Mouse (Mus musculus): ENCODE results near the gene Phactr1.

Gene Phactr1

DNA sequence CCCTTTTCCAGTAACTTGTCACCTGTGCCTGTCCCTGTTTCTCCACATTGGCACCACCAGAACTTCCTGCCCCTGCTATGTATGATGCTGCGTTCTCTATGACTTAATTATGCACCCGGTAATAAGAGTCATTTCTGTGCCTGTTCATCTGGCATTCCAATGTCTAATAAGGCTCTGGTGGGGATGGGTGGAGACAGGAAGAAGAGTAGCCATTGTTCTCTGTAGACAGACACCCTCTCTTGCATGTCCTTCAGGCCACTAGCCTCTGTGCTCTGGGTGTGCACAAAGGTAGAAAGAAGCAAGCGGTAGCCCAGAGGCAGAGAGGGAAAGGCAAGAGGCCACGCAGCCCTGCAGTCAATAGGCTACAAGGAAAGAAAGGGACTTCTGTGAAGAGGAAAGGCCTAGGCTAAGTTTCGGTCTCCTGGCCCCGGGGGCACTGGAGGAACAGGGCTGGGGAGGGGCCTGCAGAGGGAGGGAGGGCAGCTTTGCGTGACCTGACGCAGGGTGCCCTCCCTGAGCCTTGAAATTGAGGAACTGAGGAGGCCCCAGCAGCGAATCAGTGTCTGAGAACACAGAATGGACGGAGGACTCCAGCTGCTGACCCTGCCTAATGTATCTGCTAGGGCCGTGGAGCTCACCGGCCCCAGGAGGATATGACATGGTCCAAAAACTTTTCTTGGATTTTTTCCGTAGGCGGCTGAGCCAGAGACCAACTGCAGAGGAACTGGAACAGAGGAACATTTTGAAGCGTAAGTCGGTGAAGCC lies 442.1 kb downstream of the Phactr1 start:
- peak; percentile 77 for DNase-seq (ENCODE audit: low read depth, low spot score)

DNA sequence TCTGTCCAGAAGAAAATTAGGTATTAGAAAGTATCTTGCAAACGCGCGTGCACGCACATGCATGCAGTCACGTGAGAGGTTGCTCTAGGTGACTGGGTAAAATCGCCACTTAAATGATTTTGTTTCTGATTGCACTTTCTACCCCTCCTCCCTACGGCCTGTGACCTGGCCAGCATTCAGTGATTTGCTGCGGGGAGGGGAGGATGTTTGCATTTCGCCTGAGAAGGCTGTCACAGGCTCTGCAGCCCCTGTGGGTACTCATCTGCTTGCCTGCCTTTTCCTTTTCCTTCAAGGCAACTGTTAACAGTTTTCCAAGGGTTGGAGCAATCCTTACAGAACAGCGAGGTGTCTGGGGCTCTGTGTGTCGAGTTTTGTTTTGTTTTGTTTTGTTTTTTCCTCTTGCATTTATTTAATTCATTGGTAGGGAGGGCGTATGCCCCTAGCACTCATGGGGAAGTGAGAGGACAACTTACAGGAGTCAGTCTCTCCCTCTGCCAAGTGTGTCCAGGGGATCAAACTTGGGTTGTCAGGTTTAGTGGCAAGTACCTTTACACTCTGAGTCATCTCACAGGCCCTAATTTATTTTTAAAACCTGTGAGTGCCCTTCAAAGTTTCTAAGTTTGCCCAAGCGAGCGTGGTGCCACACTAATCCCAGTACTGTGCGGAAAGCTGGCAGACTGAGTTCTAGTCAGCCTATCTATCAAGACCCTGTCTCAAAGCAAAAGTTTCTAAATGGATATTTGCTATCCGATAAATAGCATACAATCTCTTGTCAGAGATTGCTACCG lies 443.7 kb downstream of the Phactr1 start:
- no peak for DNase-seq (ENCODE audit: low read depth, low spot score)

DNA sequence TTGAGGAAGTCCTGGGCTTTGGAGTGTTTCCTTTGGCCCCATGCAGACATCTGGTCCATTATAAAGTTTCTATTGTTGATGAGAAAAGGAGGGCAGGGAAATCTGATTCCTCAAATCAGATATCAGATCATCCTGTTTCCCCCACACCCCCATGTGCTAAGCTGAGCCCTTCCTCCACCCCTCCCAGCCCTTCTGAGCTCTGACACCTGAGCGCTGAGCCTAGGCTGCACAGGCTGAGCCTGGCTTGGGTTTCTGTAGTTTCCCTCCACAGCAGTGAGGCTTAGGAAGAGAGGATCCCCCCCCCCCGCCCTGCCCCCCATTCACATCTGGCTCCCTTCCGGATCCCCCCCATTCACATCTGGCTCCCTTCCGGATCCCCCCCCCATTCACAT lies 444.3 kb downstream of the Phactr1 start:
- DNase-seq (ENCODE audit: low read depth, low spot score): no peak

DNA sequence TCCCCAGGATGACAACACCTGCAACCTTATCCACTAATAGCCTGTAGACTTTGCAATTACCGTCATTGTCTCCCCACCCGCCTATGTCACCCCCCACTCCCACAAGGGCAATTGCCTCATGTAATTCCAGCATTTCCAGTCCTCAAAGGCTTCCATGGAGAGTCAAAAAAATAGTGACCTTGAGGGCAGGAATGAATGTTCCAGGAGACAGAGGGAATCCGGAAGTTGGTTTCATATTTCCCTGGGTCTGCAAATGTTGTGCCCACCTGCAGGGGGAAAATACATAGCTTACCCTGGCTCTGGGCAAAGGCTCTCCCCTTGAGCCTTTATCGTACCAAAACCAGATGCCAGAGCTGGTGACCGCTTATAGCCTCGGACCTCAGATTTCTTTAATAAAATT lies 449.7 kb downstream of the Phactr1 start:
- no peak for DNase-seq (ENCODE audit: low read depth, low spot score)

DNA sequence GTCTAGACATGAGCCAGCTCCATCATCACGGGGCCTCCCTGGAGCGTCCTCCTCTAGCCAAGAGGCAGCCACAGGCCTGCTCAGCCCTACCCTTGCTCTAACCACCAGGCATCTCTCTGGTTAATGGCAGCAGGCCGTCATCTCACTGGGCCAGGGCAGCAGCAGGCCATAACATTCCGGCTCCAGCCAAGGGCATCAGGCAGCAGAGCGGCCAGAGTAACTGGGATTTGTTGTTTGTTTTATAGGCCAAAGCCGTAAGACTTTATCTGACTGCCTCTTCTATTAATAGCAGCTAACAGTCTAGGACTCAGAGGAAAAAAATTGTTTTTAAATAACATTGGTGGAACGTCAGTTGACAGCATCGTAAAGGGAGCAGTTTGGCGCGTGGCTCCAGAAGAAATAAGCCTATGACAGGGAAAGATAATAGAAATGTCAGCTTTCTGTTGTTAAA lies 451.3 kb downstream of the Phactr1 start:
- no peak for DNase-seq (ENCODE audit: low read depth, low spot score)

DNA sequence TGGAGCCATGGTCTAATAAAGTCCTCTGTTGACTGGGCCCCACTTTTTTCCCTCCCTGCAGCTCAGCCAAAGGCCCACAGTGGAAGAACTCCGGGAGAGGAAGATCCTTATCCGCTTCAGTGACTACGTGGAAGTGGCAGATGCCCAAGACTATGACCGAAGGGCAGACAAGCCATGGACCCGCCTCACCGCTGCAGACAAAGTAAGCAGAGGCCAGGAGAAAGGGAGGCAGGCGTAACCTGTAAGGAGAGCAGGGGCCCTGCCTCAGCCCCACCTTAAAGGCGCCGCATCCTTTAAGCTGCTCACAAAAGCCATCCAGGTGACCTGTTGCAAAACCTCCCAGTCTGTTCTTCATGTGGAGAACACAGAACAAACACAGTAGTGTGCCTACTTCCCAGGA lies 452.4 kb downstream of the Phactr1 start:
- no peak for DNase-seq (ENCODE audit: low read depth, low spot score)

DNA sequence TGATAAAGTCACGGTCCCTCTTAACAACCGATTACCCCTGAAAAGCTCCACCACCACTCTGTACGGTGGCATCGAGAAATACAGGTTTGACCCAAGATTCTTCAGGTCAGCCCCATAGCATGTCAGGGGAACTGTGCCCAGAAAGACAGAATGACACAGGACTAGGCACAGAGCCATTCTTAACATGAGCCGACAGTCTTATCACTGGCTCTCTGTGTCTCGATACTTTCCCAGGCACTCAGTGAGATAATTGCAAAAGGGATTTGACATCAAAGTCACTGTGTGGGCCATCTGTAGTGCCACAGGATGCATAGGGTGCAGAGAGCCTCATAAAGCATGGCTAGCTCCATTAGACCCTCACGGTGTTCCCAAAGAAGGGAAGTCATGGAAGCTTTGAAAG lies 453.0 kb downstream of the Phactr1 start:
- no peak for DNase-seq (ENCODE audit: low read depth, low spot score)

DNA sequence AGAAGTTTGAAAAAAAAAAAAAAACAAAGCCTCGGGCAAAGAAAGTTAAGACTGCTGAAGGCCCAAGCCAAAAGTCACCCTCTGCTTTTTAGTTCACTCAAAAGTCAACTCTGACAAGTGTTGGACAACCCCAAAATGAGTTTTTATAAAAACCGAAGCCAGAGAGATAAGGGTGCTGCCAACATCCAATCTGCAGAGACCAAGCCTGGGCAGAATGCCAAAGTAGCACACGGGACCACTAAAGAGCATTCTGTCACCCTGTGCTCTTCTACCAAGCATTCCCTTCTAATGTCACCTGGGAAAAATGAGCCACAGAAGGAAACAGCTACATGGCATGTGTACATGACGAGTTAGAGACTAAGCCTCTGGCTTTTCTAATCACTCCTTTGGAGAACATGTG lies 454.0 kb downstream of the Phactr1 start:
- no peak for DNase-seq (ENCODE audit: low read depth, low spot score)

DNA sequence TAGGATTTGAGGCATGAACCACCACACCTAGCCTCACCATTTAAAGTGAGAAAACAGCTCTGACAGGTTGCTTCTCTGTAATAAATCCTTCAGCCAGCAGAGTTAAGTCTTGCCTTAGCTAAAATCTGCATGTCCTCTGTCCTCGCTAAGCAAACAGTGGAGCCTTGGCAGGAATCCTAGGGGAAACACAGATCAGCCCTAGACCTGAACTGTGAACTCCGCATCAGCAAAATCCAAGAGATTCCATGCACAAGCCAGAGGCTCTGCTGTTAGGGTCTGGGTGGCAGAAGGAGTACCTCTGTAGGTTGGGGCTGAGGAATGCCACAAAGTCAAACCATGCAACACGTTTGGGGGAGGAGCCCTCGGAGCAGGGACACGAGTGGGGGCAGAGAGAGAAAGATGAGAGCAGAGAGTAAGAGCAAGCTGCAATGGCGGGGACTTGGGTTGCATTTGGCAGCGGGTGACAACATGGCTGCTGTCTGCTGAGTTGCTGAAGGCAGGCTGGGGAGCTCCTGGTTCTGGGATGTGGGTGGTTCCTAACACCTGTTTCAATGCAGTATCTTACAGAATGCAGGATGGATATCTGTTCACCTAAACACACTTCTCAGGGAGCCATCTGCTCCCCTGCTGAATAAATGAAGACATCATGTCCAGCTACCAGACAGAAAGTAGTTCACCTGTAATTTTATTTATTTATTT lies 464.4 kb downstream of the Phactr1 start:
- no peak for DNase-seq (ENCODE audit: low read depth, low spot score)

DNA sequence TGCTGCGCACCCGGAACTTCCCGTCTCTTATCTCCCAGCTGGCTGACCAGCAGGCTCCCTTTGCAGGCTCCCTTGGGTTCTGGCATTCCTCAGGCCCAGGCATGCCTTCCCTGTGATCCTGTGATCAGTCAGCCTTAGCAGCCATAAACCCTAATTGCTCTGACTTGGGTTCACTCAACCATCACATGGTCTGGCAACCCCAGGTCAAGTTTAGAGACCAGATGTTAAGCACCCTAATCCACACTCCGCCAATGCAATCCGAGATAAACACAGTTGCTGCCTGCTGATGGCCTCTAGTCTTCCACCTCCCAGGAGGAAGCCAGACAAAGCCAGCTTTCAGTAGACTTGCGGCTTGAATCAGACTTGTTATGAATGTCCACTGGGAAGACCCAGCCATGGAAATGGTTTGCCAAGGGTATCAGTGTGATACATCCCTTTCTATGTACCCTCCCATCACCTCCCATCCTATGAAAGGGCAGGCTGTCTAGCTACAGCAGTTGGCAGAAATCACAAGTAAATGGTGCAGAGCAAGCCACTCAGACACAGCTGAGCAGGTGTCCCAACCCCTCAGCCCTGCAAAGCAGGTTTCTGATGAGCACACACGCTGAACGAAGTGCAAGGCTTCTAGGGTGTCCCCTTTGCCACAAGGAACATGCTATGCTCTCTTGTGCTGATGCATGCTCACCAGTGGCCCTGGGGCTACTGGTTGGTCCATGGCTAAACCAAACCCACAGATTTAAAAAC lies 466.3 kb downstream of the Phactr1 start:
- no peak for DNase-seq (ENCODE audit: low read depth, low spot score)

DNA sequence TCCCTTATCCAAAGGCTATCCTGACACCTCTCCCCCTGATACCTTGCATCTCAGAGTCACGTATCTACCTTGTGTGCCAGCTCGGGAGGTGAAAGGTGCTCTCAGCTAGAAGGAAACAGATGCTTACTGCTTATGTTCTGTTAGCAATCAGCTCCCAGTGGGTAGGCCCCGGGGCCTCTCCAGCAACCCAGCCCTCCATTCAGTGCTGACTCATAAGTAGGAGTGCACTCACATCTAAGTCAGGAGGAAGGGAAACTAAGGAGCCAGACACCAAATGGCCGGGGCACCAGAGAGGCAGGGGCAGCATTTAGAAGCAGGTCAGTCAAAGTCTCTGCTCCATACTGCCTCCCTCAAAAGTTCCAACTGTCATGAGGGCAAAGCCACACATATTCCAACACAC lies 468.3 kb downstream of the Phactr1 start:
- DNase-seq (ENCODE audit: low read depth, low spot score): peak; percentile 42

DNA sequence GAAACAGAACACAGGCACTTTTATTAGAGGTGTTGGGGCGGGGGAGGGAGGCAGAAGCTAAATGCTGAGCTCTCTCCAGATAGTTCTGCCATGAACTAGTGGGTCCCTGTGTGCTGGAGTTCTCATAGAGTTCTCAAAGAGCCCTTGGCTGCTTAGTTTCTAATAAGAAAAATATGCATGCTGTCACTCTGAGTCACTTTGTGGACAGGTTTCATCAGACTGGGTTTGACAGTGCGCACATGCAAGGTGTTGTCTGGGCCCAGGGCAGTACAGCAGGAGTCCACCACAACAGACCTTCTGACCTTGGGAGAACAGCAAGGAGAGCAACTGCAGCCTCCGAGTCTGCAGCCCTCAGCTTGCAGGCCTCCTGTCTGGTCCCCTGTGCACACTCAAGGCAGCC lies 469.2 kb downstream of the Phactr1 start:
- DNase-seq (ENCODE audit: low read depth, low spot score): no peak

DNA sequence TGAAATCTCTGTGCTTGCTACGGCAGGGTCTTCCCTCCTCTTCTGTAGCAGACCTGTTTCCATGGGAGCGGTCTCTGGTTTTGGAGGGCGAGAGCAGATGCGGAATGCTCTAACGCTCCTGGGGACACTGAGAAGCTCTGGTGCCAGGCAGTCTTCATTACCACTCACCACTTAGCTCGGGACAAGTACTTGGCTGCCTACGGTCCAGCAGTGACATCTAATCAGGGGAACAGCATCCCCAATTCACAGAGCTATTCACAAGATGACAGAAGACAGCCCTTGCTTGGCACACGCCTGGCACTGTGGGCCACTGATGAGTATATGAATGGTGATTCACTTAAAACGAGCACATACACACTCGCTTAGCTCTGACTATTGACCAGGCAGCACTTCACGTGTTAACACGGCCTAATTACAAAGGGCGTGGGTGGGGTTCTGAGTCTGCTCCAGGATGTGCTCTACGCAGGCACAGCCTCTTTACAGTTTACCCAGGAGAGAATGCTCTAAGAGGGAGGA lies 471.6 kb downstream of the Phactr1 start:
- DNase-seq (ENCODE audit: low read depth, low spot score): no peak

DNA sequence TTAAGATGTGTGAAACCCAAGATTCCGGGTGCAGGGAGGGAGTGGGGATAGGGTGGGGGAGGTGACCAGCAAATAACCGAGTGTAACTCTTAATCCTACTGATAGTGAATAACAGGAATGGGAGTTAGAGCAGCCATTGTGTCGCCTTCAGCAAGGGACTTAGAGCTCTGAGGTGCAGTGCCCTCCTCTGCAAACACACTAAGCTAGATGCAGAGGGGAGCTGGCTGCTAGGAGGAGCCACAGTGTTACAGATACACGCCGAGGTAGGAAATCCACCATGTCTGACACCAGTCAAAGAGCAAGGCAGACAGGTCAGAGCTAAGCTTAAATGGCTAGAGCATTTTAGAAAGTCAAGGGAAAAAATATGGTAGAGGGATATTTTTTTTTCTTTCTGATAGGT lies 476.9 kb downstream of the Phactr1 start:
- DNase-seq (ENCODE audit: low read depth, low spot score): no peak

DNA sequence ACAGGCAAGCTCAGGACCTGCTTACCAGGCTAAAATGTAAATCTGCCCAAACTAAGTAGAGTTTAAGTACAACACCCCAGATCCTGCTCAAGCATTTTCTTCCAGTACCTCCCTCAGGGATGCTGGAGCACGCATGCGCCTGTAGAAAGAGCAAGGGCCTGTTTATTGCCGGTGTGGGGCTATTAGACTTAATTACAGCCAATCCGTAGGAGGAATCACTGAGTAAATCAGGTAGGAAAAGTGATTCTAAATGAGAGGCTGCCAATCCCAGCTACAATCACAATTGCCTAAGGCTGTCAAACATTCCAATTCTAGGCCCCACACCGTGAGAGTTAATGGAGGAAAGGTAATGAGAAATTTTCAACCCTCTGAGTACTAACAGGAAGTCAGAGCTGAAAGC lies 477.9 kb downstream of the Phactr1 start:
- DNase-seq (ENCODE audit: low read depth, low spot score): no peak

DNA sequence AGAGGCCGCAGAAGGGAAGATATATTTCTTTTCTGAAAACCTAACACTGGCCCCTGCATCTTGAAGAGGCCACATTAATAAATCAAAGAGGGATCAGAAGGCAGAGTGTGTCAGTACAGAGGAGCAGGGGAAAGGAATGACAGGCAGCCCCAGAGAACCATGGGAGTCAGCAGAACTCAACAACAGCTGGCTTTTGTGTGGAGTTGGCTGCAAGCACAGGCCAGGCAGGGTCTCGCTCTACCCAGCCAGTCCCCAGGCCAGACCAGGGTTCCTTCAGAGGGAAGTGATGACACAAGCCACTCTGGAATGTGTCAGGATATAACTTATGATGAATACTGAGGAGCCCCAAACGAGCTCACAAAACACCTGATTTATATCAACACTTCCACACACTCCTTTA lies 479.0 kb downstream of the Phactr1 start:
- no peak for DNase-seq (ENCODE audit: low read depth, low spot score)

DNA sequence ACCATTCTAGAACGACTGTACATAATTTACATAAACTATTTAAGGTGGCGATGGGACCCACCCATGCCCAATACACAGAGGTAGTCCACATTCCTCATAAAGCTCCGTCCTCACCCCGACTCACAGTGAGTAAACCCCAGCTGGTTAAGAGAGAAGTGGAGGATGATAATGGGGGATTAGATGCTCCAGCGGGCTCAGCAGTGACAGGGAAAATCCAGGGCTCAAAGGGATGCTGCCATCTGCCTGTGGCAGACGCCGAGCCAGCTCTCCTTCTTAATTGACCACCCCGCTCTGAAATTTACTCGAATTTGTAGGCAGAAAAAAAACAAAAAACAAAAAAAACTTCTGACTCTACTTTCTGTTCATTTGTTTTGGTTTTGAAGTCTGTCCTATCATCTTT lies 487.3 kb downstream of the Phactr1 start:
- DNase-seq (ENCODE audit: low read depth, low spot score): no peak

DNA sequence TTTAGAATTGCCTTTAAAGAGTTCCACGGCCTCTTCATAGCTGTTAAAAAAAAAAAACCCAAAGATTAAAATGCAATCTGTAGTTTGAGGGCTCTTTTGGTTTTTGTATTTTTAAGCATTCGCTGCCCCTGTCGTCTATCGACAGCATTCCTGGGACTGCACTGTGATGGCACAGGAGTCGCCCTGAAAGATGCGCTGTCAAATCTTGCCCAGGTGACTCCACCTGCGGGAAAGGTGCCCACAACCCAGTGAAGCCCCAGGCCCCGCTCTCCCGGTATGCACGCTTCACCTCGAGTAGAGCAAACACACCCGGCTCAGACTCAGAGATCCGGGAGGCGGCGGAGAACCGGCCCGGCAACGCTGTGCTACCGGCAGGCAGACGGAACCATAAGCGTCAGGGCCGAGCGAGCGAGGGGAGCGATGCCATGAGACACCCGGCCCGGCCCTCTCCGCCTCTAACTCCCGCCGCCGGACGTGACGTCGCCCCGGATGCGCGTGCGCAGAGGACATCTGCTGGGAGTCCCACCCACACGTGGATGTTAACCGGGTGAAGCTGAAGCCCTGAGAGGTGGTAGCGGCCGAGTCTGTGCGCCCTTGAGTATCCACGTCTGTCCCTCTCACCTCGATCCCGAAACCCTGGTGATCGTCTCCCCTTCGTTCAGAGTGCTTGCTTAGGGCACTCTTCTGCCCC lies 490.7 kb downstream of the Phactr1 start, which contains the start of gene Tbc1d7:
Gene Tbc1d7 (minus strand): TSS at position 482 of the 691 bp plus-strand sequence.
- DNase-seq (ENCODE audit: low read depth, low spot score): peak; percentile 96

DNA sequence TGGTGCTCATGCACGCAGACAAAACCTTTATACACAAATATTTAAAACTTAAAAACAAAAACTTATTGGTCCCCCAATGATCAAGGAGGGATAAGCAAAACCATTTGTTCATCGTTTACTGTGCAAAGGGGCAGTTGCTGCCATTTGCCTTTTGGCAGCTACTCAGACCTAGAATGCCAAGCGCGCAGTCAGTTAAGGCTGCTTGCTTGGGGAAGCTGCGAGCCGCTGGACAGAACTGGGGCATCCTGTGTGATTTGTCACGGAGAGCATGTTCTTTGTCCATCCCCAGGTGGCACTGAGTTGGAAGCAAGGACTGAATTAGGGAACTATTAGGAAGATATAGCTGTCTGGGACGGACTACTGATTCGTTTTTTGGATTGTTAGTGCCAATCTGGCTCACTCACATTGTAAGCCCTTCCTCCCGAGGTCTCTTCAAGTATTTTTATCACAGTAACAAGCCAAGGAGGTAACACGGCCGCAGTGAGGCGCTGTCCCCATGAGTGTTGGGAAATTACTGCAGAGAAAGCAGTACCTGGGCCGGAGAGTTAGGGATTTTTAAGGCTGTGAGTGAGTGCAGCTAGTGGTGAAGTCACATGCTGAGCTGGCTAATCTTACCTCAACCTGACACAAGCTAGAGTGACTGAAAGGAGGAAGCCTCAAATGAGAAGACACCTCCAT lies 491.8 kb downstream of the Phactr1 start:
- peak; percentile 87 for DNase-seq (ENCODE audit: low read depth, low spot score)

DNA sequence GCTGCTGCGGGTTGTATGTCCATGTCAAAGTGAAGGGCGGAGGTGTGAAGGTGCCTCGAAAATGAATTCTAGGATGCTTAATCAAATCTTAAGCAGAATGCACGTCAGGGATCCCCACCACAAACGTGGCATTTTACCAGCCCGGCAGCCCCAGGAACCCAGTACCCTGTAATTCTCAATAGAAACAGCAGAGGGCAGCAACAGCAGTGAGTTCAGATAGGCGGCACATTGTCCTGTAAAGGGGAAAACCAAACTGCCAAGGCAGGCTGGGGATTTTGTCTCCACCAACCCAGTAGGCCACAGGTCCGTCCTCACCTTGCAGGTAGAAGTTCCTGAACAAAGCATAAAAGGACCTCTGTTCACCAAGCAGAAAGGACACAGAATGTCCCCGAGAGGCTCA lies 492.8 kb downstream of the Phactr1 start:
- DNase-seq (ENCODE audit: low read depth, low spot score): peak; percentile 86

All from A20 (cell line).